Mouse (Mus musculus): Measurements from ENCODE around the gene Mrpl45.

DNA sequence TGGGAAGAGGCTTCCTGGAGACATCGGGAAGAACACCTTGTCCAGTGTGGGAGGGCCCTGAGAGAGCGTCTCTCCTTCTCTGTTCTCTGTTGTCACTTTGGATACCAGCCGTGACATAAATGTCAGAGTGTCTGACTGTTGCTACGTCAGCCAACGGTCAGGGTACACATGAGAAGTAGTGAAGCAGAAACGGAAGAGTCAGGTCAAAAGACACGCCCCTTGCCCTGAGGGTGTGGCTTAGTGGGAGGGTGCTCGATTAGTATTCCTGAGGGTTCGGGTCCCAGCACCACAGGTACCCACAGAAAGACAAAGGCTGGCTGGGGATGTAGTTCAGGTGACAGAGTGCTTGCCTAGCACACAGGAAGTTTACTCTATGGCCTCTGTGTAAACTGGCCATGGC lies 17.5 kb downstream of the Mrpl45 start:
- TF ChIP-seq CTCF (IDR thresholded peaks at IDR 0.05; ENCODE audit: low read depth, low read length) (no peak), POLR2A (IDR thresholded peaks at IDR 0.05; ENCODE audit: borderline replicate concordance, low read depth, low read length) (no peak)
